Mouse (Mus musculus): ENCODE results near the gene Foxc2.

DNA sequence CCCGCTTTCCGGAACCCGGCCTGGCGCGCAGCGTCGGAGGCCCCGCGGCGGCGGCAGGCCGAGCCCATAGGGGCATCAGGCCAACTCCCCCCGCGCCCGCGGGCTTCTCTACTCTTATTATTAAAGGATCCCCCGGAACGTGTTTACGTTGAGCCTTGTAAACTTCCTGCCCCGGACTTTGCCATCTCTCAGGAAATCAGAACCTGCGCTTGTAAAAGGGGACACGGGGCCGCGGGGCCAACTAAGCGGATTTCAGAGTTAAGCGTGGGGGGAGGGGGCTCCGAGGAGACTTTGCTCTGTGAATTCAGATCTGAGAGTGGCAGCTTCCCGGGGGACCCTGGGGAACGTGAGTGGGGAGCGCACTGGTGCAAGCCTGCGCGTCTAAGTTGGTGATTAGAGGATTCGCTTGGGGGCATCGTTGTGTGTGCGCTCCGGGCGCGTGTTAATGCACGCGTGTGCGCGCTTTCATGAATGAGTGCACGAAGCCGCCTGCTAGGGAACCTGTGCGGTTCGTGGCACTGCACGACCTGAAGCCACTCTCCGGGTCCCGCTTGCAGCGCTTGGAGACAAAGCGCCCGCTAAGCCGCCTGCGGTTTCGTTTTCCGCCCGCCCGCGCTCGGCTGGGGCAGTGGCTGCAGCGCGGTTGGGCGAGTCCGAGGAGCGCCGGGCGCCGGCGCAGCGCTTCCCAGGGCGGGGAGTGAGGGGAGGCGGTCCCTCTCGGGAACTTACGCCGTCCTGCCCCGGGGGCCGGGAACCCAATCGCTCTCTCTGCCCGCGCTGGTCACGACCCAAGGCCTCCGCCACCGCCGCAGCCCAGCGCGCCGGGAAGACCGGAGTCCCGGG, 32.7 kb upstream of the Foxc2 start:
- TF ChIP-seq CTCF (IDR thresholded peaks at IDR 0.05; ENCODE audit: insufficient read depth, low read length) (no peak), POLR2A (IDR thresholded peaks at IDR 0.05; ENCODE audit: borderline replicate concordance, extremely low read depth, low read depth, low read length) (peak; percentile 36; the same call in 1 of the 2 replicates)

All from lung, adult 2 months (tissue).